Mouse (Mus musculus) kidney, postnatal 4 days (tissue): ENCODE data around the gene Anp32e.
A peak's percentile ranks its signal among the peaks of the same experiment; 100 is the strongest.
"Not testable (repeated sequence)": the region's sequence is repeated elsewhere in the genome, so short reads cannot be mapped to it uniquely, and the experiment has no call there.

Source experiments
- DNase-seq, 2 experiments: peaks; one replicate each; pipeline ENCODE4 v3.0.0; 2021; ENCODE audit warnings: mixed read lengths in 2 of 2

The Anp32e gene

GRCm38 (mm10) chr3:95928658-95929503 lies at the start of gene Anp32e:
Gene Anp32e (plus strand): TSS chr3:95929246.
- peak; percentile 95 to 97 for DNase-seq

- DNase-seq, result peak; percentile 93 to 96
Observed at GRCm38 (mm10) chr3:95881979-95882815, 46.8 kb upstream of the Anp32e start, which contains the start of gene Ciart. Gene Ciart (minus strand): TSS chr3:95882251.

GRCm38 (mm10) chr3:95882816-95883425 lies 46.1 kb upstream of the Anp32e start:
- peak; percentile 86 to 91 for DNase-seq

- no peak for DNase-seq
Observed at GRCm38 (mm10) chr3:95884400-95884799, 44.6 kb upstream of the Anp32e start.

- DNase-seq, result peak; percentile 51 to 62
Observed at GRCm38 (mm10) chr3:95887596-95887995, 41.5 kb upstream of the Anp32e start.

GRCm38 (mm10) chr3:95889664-95890063 lies 39.4 kb upstream of the Anp32e start:
- no peak for DNase-seq

GRCm38 (mm10) chr3:95891211-95892065 lies 37.6 kb upstream of the Anp32e start, which contains the start of gene BC028528:
Gene BC028528 (minus strand): TSS chr3:95892005.
- DNase-seq, result peak; percentile 66 to 77

- DNase-seq, result no peak
Observed at GRCm38 (mm10) chr3:95892066-95893052, 36.7 kb upstream of the Anp32e start.

GRCm38 (mm10) chr3:95893126-95893525 lies 35.9 kb upstream of the Anp32e start:
- DNase-seq, result peak; percentile 42 to 59

- peak; percentile 95 to 97 for DNase-seq
Observed at GRCm38 (mm10) chr3:95893606-95894316, 35.3 kb upstream of the Anp32e start, which contains the start of gene Aph1a. Gene Aph1a (plus strand): TSS chr3:95893969.

- DNase-seq, result peak; percentile 77 to 84
Observed at GRCm38 (mm10) chr3:95894317-95895160, 34.5 kb upstream of the Anp32e start.

- not testable (repeated sequence) for DNase-seq
Observed at GRCm38 (mm10) chr3:95895501-95895900, 33.5 kb upstream of the Anp32e start.

GRCm38 (mm10) chr3:95899800-95900524 lies 29.1 kb upstream of the Anp32e start:
- DNase-seq, result no peak

- DNase-seq, result peak in 1 of 2 experiments; percentile 55
Observed at GRCm38 (mm10) chr3:95901616-95902372, 27.3 kb upstream of the Anp32e start.

- DNase-seq, result no peak
Observed at GRCm38 (mm10) chr3:95902373-95902625, 26.7 kb upstream of the Anp32e start.

- DNase-seq, result no peak
Observed at GRCm38 (mm10) chr3:95902643-95903042, 26.4 kb upstream of the Anp32e start.

GRCm38 (mm10) chr3:95903753-95904502 lies 25.1 kb upstream of the Anp32e start:
- DNase-seq, result peak in 1 of 2 experiments; percentile 51
